Mouse (Mus musculus): Measurements from ENCODE around the gene Gdf7. TPM values are rescaled to one million over a fixed set of nuclear protein-coding genes. Genes with fewer than 3 reads are reported as not detected.

Gdf7 gene
- total and polyA plus RNA-seq, 2 experiments from 2014 or later = 0.11 to 4.7 TPM

DNA sequence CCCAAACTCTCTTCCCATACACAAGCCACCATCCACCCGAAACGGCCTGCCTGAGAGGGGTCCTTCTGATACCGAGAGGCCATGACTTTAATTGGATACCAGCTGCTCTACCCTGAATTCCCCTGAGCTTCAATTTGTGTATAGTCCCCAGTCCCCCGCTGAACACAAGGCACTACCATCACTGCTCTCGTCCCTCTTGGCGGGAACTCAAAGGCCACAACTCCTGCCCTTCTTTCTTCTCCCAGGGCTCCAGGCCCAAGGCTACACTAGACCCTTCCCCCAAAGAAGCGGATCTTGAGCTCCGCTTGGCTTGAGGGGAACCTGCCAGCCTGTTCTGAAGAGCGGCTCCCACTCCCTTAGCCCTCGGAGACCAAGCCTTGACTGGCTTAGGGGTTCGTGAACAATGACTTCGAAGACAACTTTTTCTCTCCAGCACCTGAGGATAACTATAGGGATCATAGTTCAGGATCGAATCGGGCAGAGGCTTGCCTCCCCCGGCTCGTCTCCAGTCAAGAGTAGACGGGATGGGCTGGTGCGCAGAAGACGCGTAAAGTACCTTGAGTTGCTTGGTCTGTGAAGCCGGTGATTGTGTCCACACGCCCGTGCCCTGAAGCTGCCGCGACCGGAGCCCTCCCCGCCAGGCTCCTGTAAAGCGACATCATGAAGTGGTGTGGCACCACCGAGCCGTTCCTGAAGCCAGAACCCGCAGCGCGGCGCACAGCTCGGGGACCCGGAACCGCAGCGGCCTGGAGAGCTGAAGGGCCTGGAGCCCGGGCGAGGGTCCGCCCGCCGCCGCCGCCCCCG, 541 bp downstream of the Gdf7 start:
- DNase-seq (ENCODE audit: low spot score) (no peak), ATAC-seq (ENCODE audit: low FRiP score) (0 out of 2 replicates have a peak, but pooled peaks have one; percentile 7)
- peaks cover 81% of the 10 kb centered on the region for H3K27me3 ChIP-seq (ENCODE audit: insufficient read depth, low read length)
- H3K4me3 ChIP-seq (ENCODE audit: low read depth, low read length) = peak overlapping the region; percentile 41
- TF ChIP-seq CTCF (IDR thresholded peaks at IDR 0.05) = no peak
- H3K4me1 ChIP-seq (ENCODE audit: insufficient read depth, low read length) = peaks cover 5% of the 10 kb centered on the region; the same call in 1 of the 2 replicates
- H3K36me3 ChIP-seq (ENCODE audit: insufficient read depth, low read length) = no peaks in the 10 kb centered on the region
- H3K9me3 ChIP-seq (ENCODE audit: low read length) = no peaks in the 10 kb centered on the region
- H3K4me2 ChIP-seq (ENCODE audit: low read depth, low read length, poor library complexity, severe bottlenecking) = peak overlapping the region; percentile 74
- H3K27ac ChIP-seq (ENCODE audit: low read depth, low read length) = no peak overlapping the region
- H3K9ac ChIP-seq (replicated peaks; ENCODE audit: low read length, poor library complexity, severe bottlenecking) = no peak overlapping the region; the same call in 1 of the 2 replicates
- WGBS = 3% methylated on average over 46 of the region's 46 CpGs

DNA sequence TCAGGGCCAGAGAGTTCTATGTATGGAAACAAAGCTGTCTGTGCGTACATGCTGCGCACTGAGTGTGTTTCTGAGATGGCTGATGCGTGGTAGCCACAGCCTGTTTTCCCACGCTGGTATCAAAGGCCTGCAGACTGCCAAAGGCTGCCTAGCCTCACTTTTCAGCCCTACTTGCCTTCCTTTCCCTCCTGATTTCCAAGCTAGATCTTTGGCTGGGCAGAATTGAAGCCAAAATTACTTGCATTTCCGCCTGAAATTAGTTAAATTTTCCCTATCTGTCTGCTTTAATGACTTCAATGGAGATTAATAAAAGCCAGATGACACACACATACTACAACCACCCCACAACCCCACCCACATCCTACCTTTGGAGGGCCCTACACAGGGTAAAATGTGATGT, 1.2 kb downstream of the Gdf7 start:
- Histone ChIP-seq H3K4me3 (ENCODE audit: low read depth, low read length) (no peak overlapping the region), H3K27ac (ENCODE audit: low read depth, low read length) (no peak overlapping the region), H3K9me3 (ENCODE audit: low read length) (no peaks in the 10 kb centered on the region), H3K36me3 (ENCODE audit: insufficient read depth, low read length) (no peaks in the 10 kb centered on the region), H3K9ac (replicated peaks; ENCODE audit: low read length, poor library complexity, severe bottlenecking) (no peak overlapping the region), H3K27me3 (ENCODE audit: insufficient read depth, low read length) (peaks cover 86% of the 10 kb centered on the region), H3K4me2 (ENCODE audit: low read depth, low read length, poor library complexity, severe bottlenecking) (no peak overlapping the region), H3K4me1 (ENCODE audit: insufficient read depth, low read length) (peaks cover 5% of the 10 kb centered on the region; the same call in 1 of the 2 replicates)
- TF ChIP-seq CTCF (IDR thresholded peaks at IDR 0.05) = no peak
- DNase-seq (ENCODE audit: low spot score) (no peak), ATAC-seq (ENCODE audit: low FRiP score) (no peak)
- WGBS = 36% methylated on average over 5 of the region's 5 CpGs

- ATAC-seq (ENCODE audit: low FRiP score) (no peak), DNase-seq (ENCODE audit: low spot score) (no peak)
- Histone ChIP-seq H3K27me3 (ENCODE audit: insufficient read depth, low read length) (peaks cover 86% of the 10 kb centered on the region), H3K36me3 (ENCODE audit: insufficient read depth, low read length) (no peaks in the 10 kb centered on the region), H3K9me3 (ENCODE audit: low read length) (no peaks in the 10 kb centered on the region), H3K4me2 (ENCODE audit: low read depth, low read length, poor library complexity, severe bottlenecking) (no peak overlapping the region), H3K4me3 (ENCODE audit: low read depth, low read length) (no peak overlapping the region), H3K4me1 (ENCODE audit: insufficient read depth, low read length) (peaks cover 5% of the 10 kb centered on the region; the same call in 1 of the 2 replicates), H3K27ac (ENCODE audit: low read depth, low read length) (no peak overlapping the region), H3K9ac (replicated peaks; ENCODE audit: low read length, poor library complexity, severe bottlenecking) (no peak overlapping the region)
- TF ChIP-seq CTCF (IDR thresholded peaks at IDR 0.05) = no peak
- WGBS = 16% methylated on average over 10 of the region's 10 CpGs
Measured at GRCm38 (mm10) chr12:8300111-8300480, 1.7 kb downstream of the Gdf7 start.

DNA sequence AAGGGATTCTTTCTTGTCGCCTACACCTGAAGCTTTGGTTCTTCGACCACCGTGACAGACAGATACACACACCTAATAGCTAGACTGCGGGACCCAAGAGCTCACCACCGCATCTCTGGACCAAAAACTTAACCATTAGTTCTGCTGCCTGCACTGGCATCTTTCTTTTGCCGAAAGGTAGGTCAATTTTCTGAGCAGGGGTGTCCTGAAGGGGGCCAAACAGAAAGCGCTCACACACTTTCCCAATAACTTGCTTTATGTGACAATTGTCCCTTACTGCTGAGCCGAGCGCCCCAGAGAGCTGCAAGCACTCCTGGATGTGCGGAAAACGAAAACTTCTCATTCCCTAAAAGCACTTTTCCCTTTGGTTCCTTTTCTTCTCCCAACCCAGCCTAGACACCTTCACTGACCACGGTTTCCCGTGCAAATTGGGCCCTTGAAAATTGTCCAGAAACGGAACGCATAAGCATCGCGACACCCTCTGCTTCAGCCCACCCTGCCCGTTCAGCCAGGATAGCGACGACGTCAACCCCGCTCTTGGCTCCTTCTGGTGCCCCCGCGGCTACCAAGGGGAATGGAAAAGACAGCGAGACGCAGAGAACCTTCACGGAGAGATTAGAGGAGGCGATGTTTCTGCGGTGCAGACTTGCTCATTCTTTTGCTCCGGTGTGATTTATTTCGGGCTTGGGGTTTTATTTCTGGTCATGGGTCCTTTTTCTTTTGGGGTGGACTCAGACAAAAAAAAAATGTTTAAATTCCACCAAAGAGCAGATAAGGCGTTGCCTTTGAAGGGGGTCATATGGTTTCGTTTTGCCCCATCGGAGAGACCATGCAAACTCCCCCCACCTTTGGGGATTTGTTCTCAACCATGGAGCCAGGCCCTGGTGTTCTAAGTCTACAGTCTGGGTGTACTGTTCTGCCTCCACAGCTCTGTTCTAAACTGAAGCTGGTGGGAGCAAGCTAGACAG, 2.3 kb downstream of the Gdf7 start:
- peaks cover 5% of the 10 kb centered on the region; the same call in 1 of the 2 replicates for H3K4me1 ChIP-seq (ENCODE audit: insufficient read depth, low read length)
- no peak for TF ChIP-seq CTCF (IDR thresholded peaks at IDR 0.05)
- H3K27me3 ChIP-seq (ENCODE audit: insufficient read depth, low read length) = peaks cover 86% of the 10 kb centered on the region
- H3K27ac ChIP-seq (ENCODE audit: low read depth, low read length) = no peak overlapping the region
- no peak overlapping the region for H3K9ac ChIP-seq (replicated peaks; ENCODE audit: low read length, poor library complexity, severe bottlenecking)
- no peak overlapping the region for H3K4me2 ChIP-seq (ENCODE audit: low read depth, low read length, poor library complexity, severe bottlenecking)
- DNase-seq (ENCODE audit: low spot score) = no peak
- H3K4me3 ChIP-seq (ENCODE audit: low read depth, low read length) = no peak overlapping the region
- H3K9me3 ChIP-seq (ENCODE audit: low read length) = no peaks in the 10 kb centered on the region
- no peaks in the 10 kb centered on the region for H3K36me3 ChIP-seq (ENCODE audit: insufficient read depth, low read length)
- 6% methylated on average over 34 of the region's 34 CpGs for WGBS
- ATAC-seq (ENCODE audit: low FRiP score) = no peak

DNA sequence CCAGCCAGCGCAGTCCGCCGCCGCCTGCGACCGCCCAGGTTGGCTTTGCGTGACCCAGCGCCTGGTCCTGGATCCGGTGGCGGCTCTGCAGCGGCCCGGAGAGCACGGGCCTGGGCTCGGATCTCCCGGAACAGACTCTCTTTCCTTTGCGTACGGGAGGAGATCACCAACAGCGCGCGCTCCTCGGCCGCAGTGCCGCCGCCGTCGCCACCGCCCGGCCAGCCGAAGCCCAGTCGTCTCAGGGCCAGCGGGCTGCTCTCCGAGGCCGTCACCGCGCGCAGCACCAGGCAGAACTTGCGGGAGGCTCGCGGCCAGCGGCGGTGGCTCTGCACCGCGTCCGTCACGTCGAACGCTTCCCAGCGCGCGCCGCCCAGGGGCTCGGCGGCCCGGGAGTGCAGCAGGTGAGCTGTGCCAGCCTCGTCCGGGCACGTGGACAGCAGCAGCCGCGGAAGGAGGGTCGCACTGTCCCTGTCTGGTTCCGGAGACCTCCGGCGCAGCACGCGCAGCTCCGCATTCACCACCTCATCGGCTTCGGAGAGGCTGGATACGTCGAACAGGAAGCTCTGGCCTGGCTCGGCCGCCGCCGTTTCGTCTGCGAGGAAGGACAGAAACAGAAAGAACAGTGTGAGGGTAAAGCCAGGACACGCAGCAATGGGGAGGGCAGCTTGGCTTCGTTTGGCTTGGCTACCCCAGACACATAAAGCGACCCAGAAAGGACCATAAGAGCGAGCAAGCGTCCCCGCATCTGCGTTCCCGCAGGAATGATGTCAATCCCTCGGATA, 3.2 kb downstream of the Gdf7 start:
- Histone ChIP-seq H3K9ac (replicated peaks; ENCODE audit: low read length, poor library complexity, severe bottlenecking) (no peak overlapping the region), H3K9me3 (ENCODE audit: low read length) (no peaks in the 10 kb centered on the region), H3K4me2 (ENCODE audit: low read depth, low read length, poor library complexity, severe bottlenecking) (peak overlapping the region; percentile 51), H3K36me3 (ENCODE audit: insufficient read depth, low read length) (no peaks in the 10 kb centered on the region), H3K27me3 (ENCODE audit: insufficient read depth, low read length) (peaks cover 79% of the 10 kb centered on the region), H3K4me3 (ENCODE audit: low read depth, low read length) (peak overlapping the region; percentile 33), H3K27ac (ENCODE audit: low read depth, low read length) (no peak overlapping the region), H3K4me1 (ENCODE audit: insufficient read depth, low read length) (peaks cover 5% of the 10 kb centered on the region; the same call in 1 of the 2 replicates)
- no peak for TF ChIP-seq CTCF (IDR thresholded peaks at IDR 0.05)
- DNase-seq (ENCODE audit: low spot score) (no peak), ATAC-seq (ENCODE audit: low FRiP score) (no peak)
- 1% methylated on average over 65 of the region's 85 CpGs for WGBS
